Mouse (Mus musculus) kidney, adult 2 months (tissue): ENCODE measurements around the gene Cdca7l. TPM values are rescaled to one million over a fixed set of nuclear protein-coding genes. Genes with fewer than 3 reads are reported as not detected.
"Not testable (repeated sequence)": the region's sequence is repeated elsewhere in the genome, so short reads cannot be mapped to it uniquely, and the experiment has no call there.

Experiments
- DNase-seq: peaks from one replicate; pipeline ENCODE4 v3.0.0; 2021
- H3K27ac ChIP-seq: fragments of 200-500 bp; 2 replicates; pipeline ENCODE4 v1.5.1; 2012; ENCODE audit warnings: low read depth, low read length, control low read depth, inconsistent platforms; ENCODE audit not compliant: insufficient read depth
- H3K27me3 ChIP-seq: fragments of 200-500 bp; replicated peaks from 2 replicates; pipeline ENCODE4 v1.6.1; 2012; ENCODE audit warnings: mild to moderate bottlenecking, moderate library complexity, low read length, inconsistent platforms; ENCODE audit not compliant: control insufficient read depth, insufficient read depth
- H3K36me3 ChIP-seq: fragments of 200-500 bp; 2 replicates; pipeline ENCODE4 v1.6.1; 2012; ENCODE audit warnings: mild to moderate bottlenecking, moderate library complexity, low read length, inconsistent platforms; ENCODE audit not compliant: control insufficient read depth, insufficient read depth
- H3K4me1 ChIP-seq: fragments of 200-500 bp; 2 replicates; pipeline ENCODE4 v1.6.1; 2011; ENCODE audit warnings: low read length; ENCODE audit not compliant: control insufficient read depth, insufficient read depth
- H3K4me3 ChIP-seq: fragments of 200-500 bp; 2 replicates; pipeline ENCODE4 v1.5.1; 2011; ENCODE audit warnings: mild to moderate bottlenecking, low read depth, low read length, control low read depth; ENCODE audit not compliant: insufficient read depth
- CTCF ChIP-seq: fragments of 200-500 bp; conservative IDR thresholded peaks from 2 replicates; pipeline ENCODE4 v1.5.1; 2011; ENCODE audit warnings: low read depth, mild to moderate bottlenecking, control low read depth, low read length, moderate library complexity, mixed read lengths; ENCODE audit not compliant: insufficient read depth, insufficient read length
- POLR2A ChIP-seq: fragments of 200-500 bp; IDR thresholded peaks from one replicate; pipeline ENCODE4 v1.6.1; 2011; ENCODE audit warnings: low read depth, low read length, control low read depth
- WGBS: fragments of 180-500 bp; shearing (Covaris S2); methylation state at CpG from one replicate; pipeline ENCODE4 v1.1.7; 2018; 5-methylcytosine and 5-hydroxymethylcytosine counted together
- polyA plus RNA-seq: library from polyadenylated mRNA; depleted of rRNA; stranded (reverse); fragments of >200 nt; gene quantifications from 2 replicates; pipeline ENCODE4 v1.2.3, GENCODE M21; 2012

The Cdca7l gene
- polyA plus RNA-seq, 1 experiment = 2.5 TPM

DNA sequence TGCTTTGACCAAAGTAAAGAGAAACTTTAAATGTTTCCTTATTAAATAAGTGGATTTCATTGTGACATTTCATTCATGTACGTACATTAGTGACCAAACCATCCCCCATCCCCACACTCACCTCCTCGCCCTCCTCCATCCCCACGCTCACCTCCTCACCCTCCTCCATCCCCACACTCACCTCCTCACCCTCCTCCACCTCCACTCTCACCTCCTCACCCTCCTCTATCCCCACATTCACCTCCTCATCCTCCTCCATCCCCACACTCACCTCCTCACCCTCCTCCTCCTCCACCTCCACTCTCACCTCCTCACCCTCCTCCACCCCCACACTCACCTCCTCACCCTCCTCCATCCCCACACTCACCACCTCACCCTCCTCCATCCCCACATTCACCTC is 57.2 kb downstream of the Cdca7l start:
- TF ChIP-seq CTCF (no peak), POLR2A (no peak)
- Histone ChIP-seq H3K4me3 (no peak overlapping the region), H3K27me3 (no peaks in the 10 kb centered on the region), H3K4me1 (no peaks in the 10 kb centered on the region), H3K27ac (no peak overlapping the region), H3K36me3 (no peaks in the 10 kb centered on the region)
- 81% methylated on average over 3 of the region's 3 CpGs for whole genome bisulfite sequencing
- no peak for DNase-seq

DNA sequence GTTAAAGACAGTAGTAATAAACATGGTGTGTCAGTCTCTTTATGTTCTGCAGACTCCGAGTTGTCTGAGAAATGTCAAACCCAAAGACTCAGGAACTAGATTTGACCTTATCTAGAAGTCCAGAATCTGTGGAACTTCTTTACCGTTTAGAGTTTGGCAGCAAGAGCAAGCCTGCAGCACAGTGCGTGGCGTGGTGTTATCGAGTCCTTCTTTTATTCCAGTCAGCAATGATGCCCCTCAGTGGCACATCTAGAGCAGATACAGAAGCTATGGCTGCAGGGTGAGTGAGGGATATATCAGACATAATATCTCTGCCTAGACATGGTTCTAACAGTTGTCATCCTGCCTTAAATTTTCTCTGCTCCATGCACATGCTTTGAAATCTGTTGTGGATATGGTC is 58.6 kb downstream of the Cdca7l start:
- Histone ChIP-seq H3K36me3 (no peaks in the 10 kb centered on the region), H3K4me3 (no peak overlapping the region), H3K27me3 (no peaks in the 10 kb centered on the region), H3K27ac (no peak overlapping the region), H3K4me1 (peaks cover 2% of the 10 kb centered on the region; the same call in 1 of the 2 replicates)
- no peak for DNase-seq
- 84% methylated on average over 5 of the region's 5 CpGs for WGBS
- no peak for TF ChIP-seq POLR2A
- TF ChIP-seq CTCF = no peak

DNA sequence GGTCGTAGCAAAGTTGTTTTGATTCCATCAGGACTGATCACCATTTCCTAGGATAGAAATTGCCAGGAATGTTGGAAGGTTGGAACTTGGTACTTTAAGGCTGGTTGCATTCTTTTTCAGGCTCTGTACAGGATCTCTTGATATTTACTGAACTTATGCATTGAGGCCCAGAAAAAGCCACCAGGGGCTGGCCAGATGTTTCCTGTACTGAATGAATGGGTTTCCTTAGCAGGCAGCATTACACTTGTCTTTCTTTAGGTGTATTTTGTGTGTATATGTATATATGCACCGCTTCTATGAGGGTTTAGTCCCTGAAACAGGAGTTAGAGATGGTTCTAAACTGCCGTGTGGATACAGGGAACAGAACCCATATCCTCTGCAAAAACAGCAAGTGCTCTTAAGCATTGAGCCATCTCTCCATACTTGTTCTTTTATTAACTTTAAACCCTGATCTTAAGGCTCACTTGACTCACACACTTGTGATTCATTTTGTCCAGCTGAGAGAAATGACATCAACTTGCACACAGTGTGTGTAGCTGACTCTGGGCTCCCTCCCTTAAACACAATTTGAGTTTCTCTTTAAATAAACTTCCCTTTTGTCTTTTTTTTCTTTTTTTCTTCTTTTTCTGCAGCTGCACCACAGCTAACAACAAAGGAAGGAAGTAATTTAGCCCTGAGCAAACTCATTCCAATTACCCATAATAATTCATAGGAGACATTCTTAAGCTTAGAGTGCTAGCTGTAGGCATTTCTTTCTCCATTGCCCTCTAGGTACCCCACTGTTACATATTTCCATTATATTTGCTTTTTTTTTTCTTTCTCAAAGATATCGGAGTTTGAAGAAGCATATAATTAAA is 63.8 kb downstream of the Cdca7l start:
- H3K36me3 ChIP-seq = no peaks in the 10 kb centered on the region
- no peak overlapping the region for H3K4me3 ChIP-seq
- no peak overlapping the region for H3K27ac ChIP-seq
- no peak for TF ChIP-seq POLR2A
- no peak for DNase-seq
- H3K4me1 ChIP-seq = peaks cover 2% of the 10 kb centered on the region; the same call in 1 of the 2 replicates
- H3K27me3 ChIP-seq = no peaks in the 10 kb centered on the region
- WGBS = 68% methylated on average over 4 of the region's 4 CpGs

DNA sequence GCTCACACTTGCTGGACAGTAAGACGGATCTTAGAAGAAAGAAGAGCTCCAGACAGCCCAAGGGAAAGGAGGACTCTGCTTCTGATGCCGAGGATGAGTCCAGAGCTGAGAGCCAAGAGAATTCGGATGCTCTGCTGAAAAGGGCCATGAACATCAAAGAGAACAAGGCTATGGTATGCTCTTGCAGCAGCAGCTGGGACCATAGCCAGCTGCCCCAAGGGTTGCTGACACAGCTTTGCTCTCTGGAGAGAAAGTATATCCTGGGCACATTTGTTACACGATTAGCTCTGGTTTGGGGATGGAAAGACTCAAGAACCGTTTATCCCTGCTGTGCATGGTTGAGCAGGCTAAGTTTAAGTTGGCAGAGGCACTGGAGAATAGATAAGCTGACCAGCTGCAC is 68.2 kb downstream of the Cdca7l start:
- H3K27me3 ChIP-seq = no peaks in the 10 kb centered on the region
- H3K4me1 ChIP-seq = 0 out of 2 replicates have a peak, but pooled peaks cover under 1% of the 10 kb centered on the region
- TF ChIP-seq CTCF (no peak), POLR2A (no peak)
- H3K27ac ChIP-seq = no peak overlapping the region
- WGBS = 55% methylated on average over 5 of the region's 5 CpGs
- no peak for DNase-seq
- H3K4me3 ChIP-seq = no peak overlapping the region
- H3K36me3 ChIP-seq = no peaks in the 10 kb centered on the region

GRCm38 (mm10) chr12:117878341-117878740 is 74.3 kb downstream of the Cdca7l start:
- DNase-seq = no peak
- no peak overlapping the region for H3K4me3 ChIP-seq
- no peak overlapping the region for H3K27ac ChIP-seq
- WGBS = 94% methylated on average over 13 of the region's 13 CpGs
- no peaks in the 10 kb centered on the region for H3K36me3 ChIP-seq
- H3K4me1 ChIP-seq = no peaks in the 10 kb centered on the region
- no peaks in the 10 kb centered on the region for H3K27me3 ChIP-seq
- TF ChIP-seq POLR2A = no peak
- TF ChIP-seq CTCF = no peak

DNA sequence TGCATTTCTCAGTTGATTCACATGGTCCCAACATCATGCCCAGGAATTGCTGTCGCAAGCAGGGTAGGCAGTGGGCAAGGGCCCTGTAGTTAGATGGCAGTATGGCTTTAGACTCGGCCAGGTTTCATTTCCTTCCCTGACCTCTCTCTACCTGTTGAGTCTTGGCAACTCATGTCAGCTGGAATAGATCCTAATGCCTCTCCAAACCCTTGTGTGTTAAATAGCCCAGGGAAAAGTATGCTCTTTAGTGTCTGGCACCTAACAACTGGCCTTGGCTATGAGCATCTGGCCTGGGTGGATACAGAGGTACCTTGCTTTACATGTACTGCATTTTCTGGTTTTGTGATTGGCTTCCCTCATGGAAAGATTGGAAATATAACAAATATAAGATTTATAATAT is 80.5 kb downstream of the Cdca7l start:
- WGBS = 66% methylated on average over 2 of the region's 2 CpGs
- Histone ChIP-seq H3K4me3 (no peak overlapping the region), H3K27me3 (no peaks in the 10 kb centered on the region), H3K4me1 (no peaks in the 10 kb centered on the region), H3K27ac (no peak overlapping the region), H3K36me3 (no peaks in the 10 kb centered on the region)
- TF ChIP-seq CTCF (no peak), POLR2A (no peak)
- DNase-seq = peak; percentile 46

GRCm38 (mm10) chr12:117887422-117887821 is 83.3 kb downstream of the Cdca7l start:
- no peaks in the 10 kb centered on the region for H3K36me3 ChIP-seq
- no peak overlapping the region for H3K4me3 ChIP-seq
- H3K4me1 ChIP-seq = no peaks in the 10 kb centered on the region
- H3K27me3 ChIP-seq = no peaks in the 10 kb centered on the region
- TF ChIP-seq CTCF (no peak), POLR2A (no peak)
- 82% methylated on average over 3 of the region's 3 CpGs for WGBS
- DNase-seq = no peak
- no peak overlapping the region for H3K27ac ChIP-seq

- H3K36me3 ChIP-seq, H3K4me3 ChIP-seq, H3K27me3 ChIP-seq, H3K4me1 ChIP-seq, H3K27ac ChIP-seq, DNase-seq: not testable (repeated sequence)
- 88% methylated on average over 1 of the region's 4 CpGs for WGBS
These were observed 96.7 kb downstream of the Cdca7l start for GRCm38 (mm10) chr12:117900798-117901197.

- not testable (repeated sequence) for H3K27me3 ChIP-seq, H3K4me1 ChIP-seq, H3K4me3 ChIP-seq, H3K36me3 ChIP-seq, H3K27ac ChIP-seq, DNase-seq
- WGBS = 68% methylated on average over 2 of the region's 4 CpGs
These were observed 97.3 kb downstream of the Cdca7l start for GRCm38 (mm10) chr12:117901352-117901751.
